Comparison of ENCODE assay signal across 20 mouse cellular contexts in the genomic region with DNA sequence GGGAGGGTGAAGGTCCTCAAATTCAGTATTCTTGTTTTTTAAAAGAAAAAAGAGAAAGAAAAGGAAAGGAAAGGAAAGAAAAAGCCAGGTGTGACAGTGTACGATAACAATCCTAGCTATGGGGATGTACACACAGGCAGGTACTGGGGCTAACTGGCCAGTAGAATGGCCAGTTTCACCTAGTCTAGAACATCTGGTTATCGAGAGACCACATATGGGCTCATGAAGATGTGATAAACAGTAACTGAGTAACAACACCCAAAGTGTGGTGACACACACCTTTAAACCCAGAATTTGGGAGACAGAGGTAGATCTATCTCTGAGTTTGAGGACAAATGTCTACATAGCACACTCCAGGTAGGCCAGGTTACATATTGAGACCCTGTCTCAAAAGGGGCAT.
"Had no signal": no experiment of that assay in that cellular context is flagged by ENCODE, and none has a peak within 500 bp of the region (broad histone marks: within the 10 kb centered on the region; RNA-seq: fewer than 3 reads in every experiment).

No protein-coding gene starts in this region.

- H3K9me3 ChIP-seq: intestine, embryonic 15.5 days; limb, embryonic 10.5 days; limb, embryonic 13.5 days; midbrain, embryonic 12.5 days; midbrain, embryonic 15.5 days; neural tube, embryonic 12.5 days; neural tube, embryonic 15.5 days had no signal

- H3K27me3 ChIP-seq: intestine, embryonic 15.5 days; limb, embryonic 13.5 days; midbrain, embryonic 12.5 days; midbrain, embryonic 15.5 days; neural tube, embryonic 12.5 days; neural tube, embryonic 15.5 days had no signal

- H3K4me2 ChIP-seq: intestine, embryonic 15.5 days; limb, embryonic 13.5 days; lung, embryonic 14.5 days; midbrain, embryonic 12.5 days; midbrain, embryonic 15.5 days; neural tube, embryonic 12.5 days; neural tube, embryonic 15.5 days had no signal

- H3K4me3 ChIP-seq: intestine, embryonic 15.5 days; limb, embryonic 10.5 days; limb, embryonic 13.5 days; midbrain, embryonic 12.5 days; midbrain, embryonic 15.5 days; neural tube, embryonic 12.5 days; neural tube, embryonic 15.5 days had no signal

- DNase-seq: kidney, adult 18-20 months; kidney, adult 9 months; kidney, postnatal 14 days; kidney, postnatal 4 days; layer of hippocampus, adult 9-11 months; lung, embryonic 14.5 days; right cerebral cortex, adult 18-20 months; right cerebral cortex, postnatal 25 days; spleen, adult 18-20 months; thymus, adult 18-20 months; thymus, postnatal 36 days had no signal

- H3K9ac ChIP-seq: intestine, embryonic 15.5 days; limb, embryonic 13.5 days; lung, embryonic 14.5 days; midbrain, embryonic 12.5 days; midbrain, embryonic 15.5 days; neural tube, embryonic 12.5 days; neural tube, embryonic 15.5 days had no signal

- ATAC-seq: intestine, embryonic 15.5 days; lung, postnatal 0 days; midbrain, embryonic 15.5 days had no signal

- H3K27ac ChIP-seq: intestine, embryonic 15.5 days; limb, embryonic 10.5 days; limb, embryonic 13.5 days; macrophage; midbrain, embryonic 12.5 days; midbrain, embryonic 15.5 days; neural tube, embryonic 12.5 days; neural tube, embryonic 15.5 days had no signal
